Comparison of ENCODE assay signal across 16 mouse cellular contexts in genomic region chr16:90953770-90954169, GRCm38 (mm10). TPM values are rescaled to one million over a fixed set of nuclear protein-coding genes. Genes with fewer than 3 reads are reported as not detected.
DNase-seq lines count a peak whose midpoint lies in the region; ATAC-seq and TF ChIP-seq lines count a peak whose summit lies in the region.
"Had no signal": no experiment of that assay in that cellular context is flagged by ENCODE, and none has a peak within 500 bp of the region (broad histone marks: within the 10 kb centered on the region; RNA-seq: fewer than 3 reads in every experiment).

No protein-coding gene starts in this region.

- peak; percentile 62 for TF ChIP-seq RAD21 in CH12.LX (IDR thresholded peaks at IDR 0.05; ENCODE audit: low read depth, low read length)

- no peak overlapping the region for H3K27ac ChIP-seq in hindbrain, postnatal 0 days
- no peak overlapping the region for H3K27ac ChIP-seq in hindbrain, embryonic 13.5 days
- no peak overlapping the region for H3K27ac ChIP-seq in CH12.LX (ENCODE audit: insufficient read depth, low read depth)
- H3K27ac ChIP-seq: heart, embryonic 13.5 days; hindbrain, embryonic 15.5 days had no signal

- no peaks in the 10 kb centered on the region for H3K27me3 ChIP-seq in hindbrain, postnatal 0 days (ENCODE audit: insufficient read depth, low read length)
- no peaks in the 10 kb centered on the region for H3K27me3 ChIP-seq in hindbrain, embryonic 13.5 days
- no peaks in the 10 kb centered on the region for H3K27me3 ChIP-seq in CH12.LX (replicated peaks)
- H3K27me3 ChIP-seq: heart, embryonic 13.5 days; hindbrain, embryonic 15.5 days; Patski had no signal

- H3K36me3 ChIP-seq in hindbrain, postnatal 0 days (ENCODE audit: insufficient read depth, low read length) = peaks cover 42% of the 10 kb centered on the region
- H3K36me3 ChIP-seq in hindbrain, embryonic 13.5 days = peaks cover 74% of the 10 kb centered on the region
- H3K36me3 ChIP-seq in CH12.LX (replicated peaks in 1 of 2; ENCODE audit: control insufficient read depth in 1 of 2, insufficient read depth in 1 of 2, low read length in 1 of 2) = peaks cover 31 to 71% of the 10 kb centered on the region in 2 experiments

- no peaks in the 10 kb centered on the region for H3K9me3 ChIP-seq in hindbrain, postnatal 0 days (ENCODE audit: low read length)
- H3K9me3 ChIP-seq in hindbrain, embryonic 13.5 days = no peaks in the 10 kb centered on the region
- H3K9me3 ChIP-seq in CH12.LX (replicated peaks; ENCODE audit: low read length) = no peaks in the 10 kb centered on the region
- H3K9me3 ChIP-seq: heart, embryonic 13.5 days; hindbrain, embryonic 15.5 days had no signal

- no peak for TF ChIP-seq EP300 in CH12.LX (IDR thresholded peaks at IDR 0.05; ENCODE audit: low read length)

- H3K79me2 ChIP-seq in CH12.LX (replicated peaks; ENCODE audit: control insufficient read depth, extremely low read depth, insufficient read depth, poor library complexity, severe bottlenecking) = no peaks in the 10 kb centered on the region

- TF ChIP-seq POLR2A in CH12.LX (IDR thresholded peaks at IDR 0.05; ENCODE audit: low read depth, low read length) = no peak

- dilution Hi-C loops in CH12.LX (cut with MboI; ENCODE audit: extremely low pct_ligation_motif_present, extremely low pct_unique_long_range_greater_than_20kb, low sequenced_read_pairs) = no loop called here

- no peak for ATAC-seq in hindbrain, postnatal 0 days
- ATAC-seq in hindbrain, embryonic 13.5 days (ENCODE audit: low FRiP score) = no peak
- ATAC-seq in common myeloid progenitor, adult 5-6 weeks (replicated peaks; ENCODE audit: low read depth, poor library complexity, severe bottlenecking) = 0 out of 2 replicates have a peak, but pooled peaks have one; percentile 65
- ATAC-seq in monocyte, adult 5-6 weeks (replicated peaks; ENCODE audit: insufficient number of reproducible peaks, low FRiP score, low TSS enrichment, poor library complexity, severe bottlenecking) = no peak
- ATAC-seq: Patski had no signal

- H3K4me2 ChIP-seq in hindbrain, postnatal 0 days (ENCODE audit: low read depth, low read length) = no peak overlapping the region
- no peak overlapping the region for H3K4me2 ChIP-seq in hindbrain, embryonic 13.5 days
- H3K4me2 ChIP-seq in CH12.LX (ENCODE audit: insufficient read depth, low read depth, poor library complexity, severe bottlenecking) = no peak overlapping the region
- H3K4me2 ChIP-seq: heart, embryonic 13.5 days; hindbrain, embryonic 15.5 days had no signal

- 95% methylated on average over 6 of the region's 6 CpGs for WGBS in hindbrain, postnatal 0 days
- WGBS in hindbrain, embryonic 13.5 days = 95% methylated on average over 6 of the region's 6 CpGs

- H3K4me1 ChIP-seq in hindbrain, postnatal 0 days (ENCODE audit: insufficient read depth, low read length) = no peaks in the 10 kb centered on the region
- no peaks in the 10 kb centered on the region for H3K4me1 ChIP-seq in hindbrain, embryonic 13.5 days (replicated peaks)
- H3K4me1 ChIP-seq in CH12.LX (ENCODE audit: control insufficient read depth in 1 of 2, insufficient read depth in 2 of 2) = no peaks in the 10 kb centered on the region
- H3K4me1 ChIP-seq: hindbrain, embryonic 15.5 days had no signal

- in situ Hi-C loops in CH12.LX (cut with MboI; ENCODE audit: low pct_ligation_motif_present, low pct_unique_long_range_greater_than_20kb, low sequenced_read_pairs) = no loop called here

- TF ChIP-seq CTCF in hindbrain, postnatal 0 days (IDR thresholded peaks at IDR 0.05; ENCODE audit: low read depth) = peak; percentile 47
- TF ChIP-seq CTCF in CH12.LX (conservative IDR thresholded peaks at IDR 0.05 in 1 of 2, IDR thresholded peaks at IDR 0.05 in 1 of 2; ENCODE audit: low read depth in 2 of 2, low read length in 2 of 2) = peak; percentile 26 to 61; a peak in 2 of 4 replicates

- no peak overlapping the region for H3K4me3 ChIP-seq in hindbrain, postnatal 0 days (ENCODE audit: low read length)
- H3K4me3 ChIP-seq in hindbrain, embryonic 13.5 days = no peak overlapping the region
- H3K4me3 ChIP-seq in CH12.LX (replicated peaks in 1 of 3; ENCODE audit: low read depth in 2 of 3, low read length in 2 of 3, poor library complexity in 1 of 3) = no peak overlapping the region
- H3K4me3 ChIP-seq: heart, embryonic 13.5 days; hindbrain, embryonic 15.5 days had no signal

- H3K9ac ChIP-seq in hindbrain, postnatal 0 days (replicated peaks; ENCODE audit: low read length) = no peak overlapping the region
- H3K9ac ChIP-seq in hindbrain, embryonic 13.5 days = no peak overlapping the region
- no peak overlapping the region for H3K9ac ChIP-seq in CH12.LX (ENCODE audit: insufficient read depth, low read depth)
- H3K9ac ChIP-seq: heart, embryonic 13.5 days; hindbrain, embryonic 15.5 days had no signal

- peak; percentile 18 for DNase-seq in hindbrain, postnatal 0 days (ENCODE audit: low spot score)
- DNase-seq in 3T3-L1 (ENCODE audit: low read depth, low spot score) (peak; percentile 57), CH12.LX (ENCODE audit: extremely low read depth) (peak; percentile 45)
- no peak for DNase-seq in right cerebral cortex, postnatal 10 days (ENCODE audit: low spot score in 2 of 2)
- DNase-seq in right cerebral cortex, adult 18-20 months = no peak
- DNase-seq: adrenal gland, postnatal 14 days; cerebellum, adult 8-10 months; kidney, postnatal 36 days; lung, postnatal 14 days; right cerebral cortex, postnatal 14 days had no signal

TF ChIP-seq in CH12.LX, 34 proteins besides CTCF, POLR2A, EP300 and RAD21:
- TF ChIP-seq SMC3 (IDR thresholded peaks at IDR 0.05; ENCODE audit: low read depth, low read length) (peak; percentile 55), USF1 (IDR thresholded peaks at IDR 0.05; ENCODE audit: low read depth, low read length) (no peak)

RNA-seq across cellular contexts. Expression of gene Cfap298, which starts 18.9 kb away (rescaled TPM):
- total RNA-seq in hindbrain, postnatal 0 days (2014; rRNA removed) = 12.1 and 16.8 TPM in 2 replicates
- 61.1 and 67.2 TPM in 2 replicates for polyA plus RNA-seq in hindbrain, postnatal 0 days (2015; fragmentation: Nextera tagmentation; extraction: Ambion mirVana)
- polyA plus RNA-seq in hindbrain, embryonic 13.5 days (2015; fragmentation: Nextera tagmentation; extraction: Ambion mirVana) = 47.4 and 57.4 TPM in 2 replicates
- total RNA-seq in CH12.LX (2012; rRNA removed) = 67.0 and 69.0 TPM in 2 replicates
- total RNA-seq in CH12.LX (2014; rRNA removed) = 41.8 and 55.9 TPM in 2 replicates
- polyA plus RNA-seq in CH12.LX (2012; ENCODE audit: insufficient read length, low read depth) = 127 and 160 TPM in 2 replicates
- total RNA-seq in common myeloid progenitor, adult 5-6 weeks (2017) = 72.0 and 100.0 TPM in 2 replicates
- 10.7 to 19.1 TPM (median 18.3 TPM) in 3 replicates for total RNA-seq in monocyte, adult 5-6 weeks (2017)

RNA-seq across cellular contexts. Expression of gene Synj1, which starts 57.3 kb away (rescaled TPM):
- total RNA-seq in hindbrain, postnatal 0 days (2014; rRNA removed) = 47.9 and 58.1 TPM in 2 replicates
- polyA plus RNA-seq in hindbrain, postnatal 0 days (2015; fragmentation: Nextera tagmentation; extraction: Ambion mirVana) = 42.4 and 50.5 TPM in 2 replicates
- 40.5 and 41.4 TPM in 2 replicates for polyA plus RNA-seq in hindbrain, embryonic 13.5 days (2015; fragmentation: Nextera tagmentation; extraction: Ambion mirVana)
- total RNA-seq in CH12.LX (2012; rRNA removed) (8.1 and 8.4 TPM in 2 replicates), CH12.LX (2014; rRNA removed) (3.6 and 4.6 TPM in 2 replicates)
- polyA plus RNA-seq in CH12.LX (2012; ENCODE audit: insufficient read length, low read depth) = 12.2 and 20.7 TPM in 2 replicates
- 27.1 and 40.4 TPM in 2 replicates for total RNA-seq in common myeloid progenitor, adult 5-6 weeks (2017)
- total RNA-seq in monocyte, adult 5-6 weeks (2017) = 46.1 to 103 TPM (median 74.0 TPM) in 3 replicates

Comparison
In these comparisons a context has a peak if more than half of its experiments do, and no peak if none do; other contexts are left out.
1. DNase-seq: peak in hindbrain, postnatal 0 days (single experiment), 3T3-L1 (single experiment) and CH12.LX (single experiment); none in right cerebral cortex, postnatal 10 days (0 of 2) and right cerebral cortex, adult 18-20 months (single experiment).